Mouse (Mus musculus): ENCODE measurements around the gene Olfr1423. TPM values are rescaled to one million over a fixed set of nuclear protein-coding genes. Genes with fewer than 3 reads are reported as not detected.

Olfr1423 gene
- polyA plus RNA-seq, 1 experiment from 2014 or later = not detected

Other genes starting within 250 kb of the Olfr1423 start
- gene Stx3, start 221.9 kb downstream of the Olfr1423 start, polyA plus RNA-seq (2015; fragmentation: Nextera tagmentation; extraction: Ambion mirVana) = 6.4 and 6.7 TPM in 2 replicates
- not detected in 2 replicates for gene Olfr1417, start 202.1 kb downstream of the Olfr1423 start, polyA plus RNA-seq (2015; fragmentation: Nextera tagmentation; extraction: Ambion mirVana)
- gene Olfr1418, start 180.3 kb downstream of the Olfr1423 start, polyA plus RNA-seq (2015; fragmentation: Nextera tagmentation; extraction: Ambion mirVana) = not detected in 2 replicates
- not detected in 2 replicates for gene Olfr1419, start 166.2 kb downstream of the Olfr1423 start, polyA plus RNA-seq (2015; fragmentation: Nextera tagmentation; extraction: Ambion mirVana)
- not detected in 2 replicates for gene Olfr1420, start 154.8 kb downstream of the Olfr1423 start, polyA plus RNA-seq (2015; fragmentation: Nextera tagmentation; extraction: Ambion mirVana)
- 15.8 and 18.3 TPM in 2 replicates for gene Patl1, start 128.9 kb downstream of the Olfr1423 start, polyA plus RNA-seq (2015; fragmentation: Nextera tagmentation; extraction: Ambion mirVana)
- 4.5 and 4.7 TPM in 2 replicates for gene Osbp, start 75.4 kb downstream of the Olfr1423 start, polyA plus RNA-seq (2015; fragmentation: Nextera tagmentation; extraction: Ambion mirVana)
- not detected in 2 replicates for gene Olfr1424, start 21.4 kb upstream of the Olfr1423 start, polyA plus RNA-seq (2015; fragmentation: Nextera tagmentation; extraction: Ambion mirVana)
- gene Olfr1425, start 36.4 kb upstream of the Olfr1423 start, polyA plus RNA-seq (2015; fragmentation: Nextera tagmentation; extraction: Ambion mirVana) = not detected in 2 replicates
- not detected in 2 replicates for gene Olfr1426, start 50.7 kb upstream of the Olfr1423 start, polyA plus RNA-seq (2015; fragmentation: Nextera tagmentation; extraction: Ambion mirVana)
- gene Olfr1427, start 62.0 kb upstream of the Olfr1423 start, polyA plus RNA-seq (2015; fragmentation: Nextera tagmentation; extraction: Ambion mirVana) = not detected in 2 replicates
- not detected in 2 replicates for gene Olfr1428, start 74.6 kb upstream of the Olfr1423 start, polyA plus RNA-seq (2015; fragmentation: Nextera tagmentation; extraction: Ambion mirVana)
- not detected in 2 replicates for gene Olfr76, start 81.9 kb upstream of the Olfr1423 start, polyA plus RNA-seq (2015; fragmentation: Nextera tagmentation; extraction: Ambion mirVana)
- not detected in 2 replicates for gene Olfr1555-ps1, start 128.8 kb upstream of the Olfr1423 start, polyA plus RNA-seq (2015; fragmentation: Nextera tagmentation; extraction: Ambion mirVana)
- gene Olfr1431, start 159.3 kb upstream of the Olfr1423 start, polyA plus RNA-seq (2015; fragmentation: Nextera tagmentation; extraction: Ambion mirVana) = not detected in 2 replicates
- gene Olfr1432, start 191.3 kb upstream of the Olfr1423 start, polyA plus RNA-seq (2015; fragmentation: Nextera tagmentation; extraction: Ambion mirVana) = not detected in 2 replicates
- gene Olfr262, start 200.3 kb upstream of the Olfr1423 start, polyA plus RNA-seq (2015; fragmentation: Nextera tagmentation; extraction: Ambion mirVana) = not detected in 2 replicates
- not detected in 2 replicates for gene Olfr235, start 219.7 kb upstream of the Olfr1423 start, polyA plus RNA-seq (2015; fragmentation: Nextera tagmentation; extraction: Ambion mirVana)
- not detected in 2 replicates for gene Olfr1434, start 238.5 kb upstream of the Olfr1423 start, polyA plus RNA-seq (2015; fragmentation: Nextera tagmentation; extraction: Ambion mirVana)

Measured in neural tube, embryonic 13.5 days (tissue).